Mouse (Mus musculus): ENCODE results near the gene Chchd3. TPM values are rescaled to one million over a fixed set of nuclear protein-coding genes. Genes with fewer than 3 reads are reported as not detected.

The Chchd3 gene
- 59.2 and 64.0 TPM in 2 replicates for polyA plus RNA-seq (2015; fragmentation: Nextera tagmentation; extraction: Ambion mirVana)

GRCm38 (mm10) chr6:33059735-33060576, at the start of gene Chchd3:
TSS of gene Chchd3 (minus strand) at chr6:33060260.
- no peak for TF ChIP-seq EP300 (IDR thresholded peaks at IDR 0.05)
- TF ChIP-seq CTCF (IDR thresholded peaks at IDR 0.05) = peak; percentile 14; the same call in 1 of the 2 replicates
- peak; percentile 100 for ATAC-seq
- Histone ChIP-seq H3K4me2 (replicated peaks; ENCODE audit: low read depth, low read length) (peak within 1 kb of the TSS; percentile 77), H3K4me3 (ENCODE audit: low read depth, low read length) (peak within 1 kb of the TSS; percentile 79), H3K9ac (replicated peaks; ENCODE audit: low read depth) (peak within 1 kb of the TSS; percentile 60), H3K36me3 (ENCODE audit: insufficient read depth, low read length) (no peaks in the 10 kb centered on the region), H3K27me3 (replicated peaks; ENCODE audit: insufficient read depth, low read length) (no peaks in the 10 kb centered on the region), H3K9me3 (ENCODE audit: low read length) (no peaks in the 10 kb centered on the region), H3K27ac (ENCODE audit: low read length) (peak within 1 kb of the TSS; percentile 54), H3K4me1 (ENCODE audit: insufficient read depth, low read depth, low read length) (peaks cover 4% of the 10 kb centered on the region; the same call in 1 of the 2 replicates)
- WGBS = under 1% methylated on average over 50 of the region's 50 CpGs
- DNase-seq (ENCODE audit: low spot score) = peak; percentile 99

- Histone ChIP-seq H3K4me1 (ENCODE audit: insufficient read depth, low read depth, low read length) (no peaks in the 10 kb centered on the region), H3K9me3 (ENCODE audit: low read length) (no peaks in the 10 kb centered on the region), H3K36me3 (ENCODE audit: insufficient read depth, low read length) (no peaks in the 10 kb centered on the region), H3K4me2 (replicated peaks; ENCODE audit: low read depth, low read length) (no peak overlapping the region), H3K27me3 (replicated peaks; ENCODE audit: insufficient read depth, low read length) (no peaks in the 10 kb centered on the region), H3K27ac (ENCODE audit: low read length) (no peak overlapping the region), H3K4me3 (ENCODE audit: low read depth, low read length) (no peak overlapping the region), H3K9ac (replicated peaks; ENCODE audit: low read depth) (no peak overlapping the region)
- 80% methylated on average over 6 of the region's 6 CpGs for WGBS
- no peak for TF ChIP-seq CTCF (IDR thresholded peaks at IDR 0.05)
- no peak for TF ChIP-seq EP300 (IDR thresholded peaks at IDR 0.05)
- DNase-seq (ENCODE audit: low spot score) (no peak), ATAC-seq (no peak)
Measured at GRCm38 (mm10) chr6:33104661-33105060, 44.6 kb upstream of the Chchd3 start.

GRCm38 (mm10) chr6:33098903-33099302, 38.8 kb upstream of the Chchd3 start:
- Histone ChIP-seq H3K36me3 (ENCODE audit: insufficient read depth, low read length) (no peaks in the 10 kb centered on the region), H3K4me1 (ENCODE audit: insufficient read depth, low read depth, low read length) (no peaks in the 10 kb centered on the region), H3K4me3 (ENCODE audit: low read depth, low read length) (no peak overlapping the region), H3K4me2 (replicated peaks; ENCODE audit: low read depth, low read length) (no peak overlapping the region), H3K9me3 (ENCODE audit: low read length) (no peaks in the 10 kb centered on the region), H3K27me3 (replicated peaks; ENCODE audit: insufficient read depth, low read length) (no peaks in the 10 kb centered on the region), H3K27ac (ENCODE audit: low read length) (no peak overlapping the region), H3K9ac (replicated peaks; ENCODE audit: low read depth) (no peak overlapping the region)
- ATAC-seq = no peak
- DNase-seq (ENCODE audit: low spot score) = no peak
- TF ChIP-seq CTCF (IDR thresholded peaks at IDR 0.05) (no peak), EP300 (IDR thresholded peaks at IDR 0.05) (no peak)
- WGBS = 72% methylated on average over 4 of the region's 4 CpGs

GRCm38 (mm10) chr6:33094671-33095233, 34.7 kb upstream of the Chchd3 start:
- Histone ChIP-seq H3K9me3 (ENCODE audit: low read length) (no peaks in the 10 kb centered on the region), H3K36me3 (ENCODE audit: insufficient read depth, low read length) (no peaks in the 10 kb centered on the region), H3K9ac (replicated peaks; ENCODE audit: low read depth) (no peak overlapping the region), H3K4me1 (ENCODE audit: insufficient read depth, low read depth, low read length) (no peaks in the 10 kb centered on the region), H3K27ac (ENCODE audit: low read length) (no peak overlapping the region), H3K27me3 (replicated peaks; ENCODE audit: insufficient read depth, low read length) (no peaks in the 10 kb centered on the region), H3K4me2 (replicated peaks; ENCODE audit: low read depth, low read length) (no peak overlapping the region), H3K4me3 (ENCODE audit: low read depth, low read length) (no peak overlapping the region)
- 69% methylated on average over 8 of the region's 8 CpGs for WGBS
- ATAC-seq (no peak), DNase-seq (ENCODE audit: low spot score) (no peak)
- TF ChIP-seq EP300 (IDR thresholded peaks at IDR 0.05) (no peak), CTCF (IDR thresholded peaks at IDR 0.05) (no peak)

GRCm38 (mm10) chr6:33080186-33080585, 20.1 kb upstream of the Chchd3 start:
- ATAC-seq (no peak), DNase-seq (ENCODE audit: low spot score) (no peak)
- Histone ChIP-seq H3K9me3 (ENCODE audit: low read length) (no peaks in the 10 kb centered on the region), H3K4me1 (ENCODE audit: insufficient read depth, low read depth, low read length) (no peaks in the 10 kb centered on the region), H3K27me3 (replicated peaks; ENCODE audit: insufficient read depth, low read length) (no peaks in the 10 kb centered on the region), H3K36me3 (ENCODE audit: insufficient read depth, low read length) (no peaks in the 10 kb centered on the region), H3K4me3 (ENCODE audit: low read depth, low read length) (no peak overlapping the region), H3K4me2 (replicated peaks; ENCODE audit: low read depth, low read length) (no peak overlapping the region), H3K27ac (ENCODE audit: low read length) (no peak overlapping the region), H3K9ac (replicated peaks; ENCODE audit: low read depth) (no peak overlapping the region)
- no peak for TF ChIP-seq EP300 (IDR thresholded peaks at IDR 0.05)
- no peak for TF ChIP-seq CTCF (IDR thresholded peaks at IDR 0.05)
- 70% methylated on average over 1 of the region's 1 CpGs for WGBS

- ATAC-seq (no peak), DNase-seq (ENCODE audit: low spot score) (no peak)
- no peaks in the 10 kb centered on the region for H3K27me3 ChIP-seq (replicated peaks; ENCODE audit: insufficient read depth, low read length)
- H3K36me3 ChIP-seq (ENCODE audit: insufficient read depth, low read length) = no peaks in the 10 kb centered on the region
- H3K4me3 ChIP-seq (ENCODE audit: low read depth, low read length) = no peak overlapping the region
- 64% methylated on average over 19 of the region's 19 CpGs for WGBS
- H3K4me2 ChIP-seq (replicated peaks; ENCODE audit: low read depth, low read length) = no peak overlapping the region
- H3K27ac ChIP-seq (ENCODE audit: low read length) = no peak overlapping the region
- H3K9me3 ChIP-seq (ENCODE audit: low read length) = no peaks in the 10 kb centered on the region
- no peak overlapping the region for H3K9ac ChIP-seq (replicated peaks; ENCODE audit: low read depth)
- H3K4me1 ChIP-seq (ENCODE audit: insufficient read depth, low read depth, low read length) = no peaks in the 10 kb centered on the region
- TF ChIP-seq CTCF (IDR thresholded peaks at IDR 0.05) = no peak
- no peak for TF ChIP-seq EP300 (IDR thresholded peaks at IDR 0.05)
Measured at GRCm38 (mm10) chr6:33078260-33078936, 18.3 kb upstream of the Chchd3 start.
